Mouse (Mus musculus) liver, postnatal 0 days (tissue): ENCODE measurements around the gene Map4k4. TPM values are rescaled to one million over a fixed set of nuclear protein-coding genes. Genes with fewer than 3 reads are reported as not detected.

Experiments
- ATAC-seq: fragments of 200-750 bp; cut with Nextera tagmentation; 2 replicates; pipeline ENCODE4 v1.8.0; 2017; ENCODE audit warnings: mild to moderate bottlenecking, moderate library complexity
- DNase-seq: peaks from one replicate; pipeline ENCODE4 v3.0.0-alpha.2; 2016
- H3K27ac ChIP-seq: fragments of 300-500 bp; sonication (generic); 2 replicates; pipeline ENCODE4 v1.5.1; 2014; ENCODE audit warnings: antibody characterized with exemption, moderate library complexity, mild to moderate bottlenecking, low read depth
- H3K27me3 ChIP-seq: fragments of 300-500 bp; sonication (generic); 2 replicates; pipeline ENCODE4 v1.6.1; 2014; ENCODE audit warnings: low read length, control low read depth, mixed read lengths; ENCODE audit not compliant: insufficient read depth
- H3K36me3 ChIP-seq: fragments of 300-500 bp; sonication (generic); replicated peaks from 2 replicates; pipeline ENCODE4 v1.6.1; 2014; ENCODE audit warnings: mild to moderate bottlenecking, control low read depth, low read length, moderate library complexity, mixed read lengths; ENCODE audit not compliant: insufficient read depth
- H3K4me1 ChIP-seq: fragments of 300-500 bp; sonication (generic); 2 replicates; pipeline ENCODE4 v1.6.1; 2014; ENCODE audit warnings: antibody characterized with exemption, mild to moderate bottlenecking, control low read depth; ENCODE audit not compliant: insufficient read depth
- H3K4me2 ChIP-seq: fragments of 300-500 bp; sonication (generic); 2 replicates; pipeline ENCODE4 v1.6.1; 2014; ENCODE audit warnings: low read depth, mild to moderate bottlenecking, low read length, moderate library complexity, mixed read lengths
- H3K4me3 ChIP-seq: fragments of 300-500 bp; sonication (generic); 2 replicates; pipeline ENCODE4 v1.5.1; 2014; ENCODE audit warnings: low read depth, low read length
- H3K9ac ChIP-seq: fragments of 300-500 bp; sonication (generic); replicated peaks from 2 replicates; pipeline ENCODE4 v1.6.1; 2014; ENCODE audit warnings: mild to moderate bottlenecking, moderate library complexity
- H3K9me3 ChIP-seq: fragments of 300-500 bp; sonication (generic); 2 replicates; pipeline ENCODE4 v1.6.1; 2016; ENCODE audit warnings: mild to moderate bottlenecking, control low read depth, low read length, mixed read lengths
- CTCF ChIP-seq: sonication (generic); IDR thresholded peaks from 2 replicates; pipeline ENCODE4 v1.5.1; 2016; ENCODE audit warnings: antibody characterized with exemption, low read depth
- EP300 ChIP-seq: IDR thresholded peaks from 2 replicates; pipeline ENCODE4 v1.6.1; 2016; ENCODE audit warnings: antibody characterized with exemption, low read depth, mild to moderate bottlenecking
- WGBS: fragments of 180-500 bp; shearing (Covaris S2); extraction: QIAGEN DNeasy Blood & Tissue Kit; methylation state at CpG from one replicate; pipeline ENCODE4 v1.1.7; 2014; ENCODE audit not compliant: insufficient replicate concordance; 5-methylcytosine and 5-hydroxymethylcytosine counted together
- polyA plus RNA-seq: library from polyadenylated mRNA; unstranded; fragments of >200 nt; fragmentation: Nextera tagmentation; extraction: Ambion mirVana; gene quantifications from 2 replicates; pipeline ENCODE4 v1.2.1, GENCODE M21; 2015

Map4k4 gene
- polyA plus RNA-seq, 1 experiment from 2014 or later: 4.2 TPM

GRCm38 (mm10) chr1:39931055-39931454 lies 30.3 kb downstream of the Map4k4 start:
- no peak for ATAC-seq
- TF ChIP-seq EP300: no peak
- TF ChIP-seq CTCF: no peak
- Histone ChIP-seq H3K4me2 (no peak overlapping the region), H3K9ac (no peak overlapping the region), H3K27me3 (no peaks in the 10 kb centered on the region), H3K27ac (no peak overlapping the region), H3K4me1 (peaks cover 38% of the 10 kb centered on the region), H3K4me3 (no peak overlapping the region), H3K9me3 (no peaks in the 10 kb centered on the region), H3K36me3 (no peaks in the 10 kb centered on the region)
- WGBS: 65% methylated on average over 7 of the region's 7 CpGs
- DNase-seq: no peak

DNA sequence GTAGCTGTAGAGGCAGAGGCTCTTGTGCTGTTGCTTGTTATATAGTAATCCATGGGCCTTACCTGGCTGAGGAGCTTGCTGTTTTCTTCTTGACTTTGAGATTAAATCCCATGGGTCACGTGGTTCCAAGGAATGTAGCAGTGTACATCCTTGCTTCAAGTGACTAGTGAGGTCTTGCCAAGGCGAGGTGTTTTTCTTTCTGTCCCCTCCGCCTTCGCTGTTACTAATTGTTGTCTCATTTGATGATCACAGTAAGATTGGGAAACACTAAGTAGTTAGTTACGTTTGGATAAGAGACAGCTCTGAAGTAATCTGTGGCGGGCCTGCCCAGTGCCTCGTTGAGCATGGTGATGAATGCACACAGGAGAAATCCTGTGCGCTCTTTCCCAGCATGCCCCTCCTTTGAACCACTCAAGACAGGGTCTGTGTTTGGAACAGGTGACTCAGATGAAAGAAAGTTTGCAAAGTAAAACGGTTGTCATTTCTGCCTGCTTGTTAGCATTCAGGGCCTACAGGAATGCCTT lies 31.6 kb downstream of the Map4k4 start:
- H3K4me1 ChIP-seq: peaks cover 35% of the 10 kb centered on the region
- no peaks in the 10 kb centered on the region for H3K27me3 ChIP-seq
- no peaks in the 10 kb centered on the region for H3K9me3 ChIP-seq
- DNase-seq: no peak
- no peak overlapping the region for H3K4me2 ChIP-seq
- WGBS: 50% methylated on average over 9 of the region's 9 CpGs
- no peaks in the 10 kb centered on the region for H3K36me3 ChIP-seq
- H3K9ac ChIP-seq: no peak overlapping the region
- H3K27ac ChIP-seq: no peak overlapping the region
- H3K4me3 ChIP-seq: no peak overlapping the region
- TF ChIP-seq CTCF: no peak
- no peak for TF ChIP-seq EP300
- ATAC-seq: no peak

DNA sequence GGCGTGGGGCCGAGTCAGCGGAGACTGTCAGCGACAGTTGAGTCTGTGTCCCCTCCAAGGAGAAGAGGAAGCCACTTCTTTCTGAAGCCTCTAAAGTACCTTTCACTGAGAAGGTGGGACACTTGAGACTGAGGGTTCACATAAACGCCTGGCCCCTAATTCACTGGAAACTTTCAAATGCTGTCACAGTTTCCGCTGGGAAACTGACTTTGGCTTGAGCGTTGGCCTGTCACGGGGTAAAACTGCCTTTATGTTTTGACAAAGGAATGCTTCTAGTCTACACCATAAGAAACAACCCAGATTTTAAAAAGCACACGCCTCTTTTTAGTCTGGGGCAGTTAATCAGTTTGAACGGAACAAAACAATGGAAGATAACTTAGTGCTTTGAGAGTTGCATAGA lies 32.2 kb downstream of the Map4k4 start:
- H3K27ac ChIP-seq: no peak overlapping the region
- no peak overlapping the region for H3K4me3 ChIP-seq
- DNase-seq (no peak), ATAC-seq (no peak)
- no peak overlapping the region for H3K4me2 ChIP-seq
- no peaks in the 10 kb centered on the region for H3K9me3 ChIP-seq
- H3K27me3 ChIP-seq: no peaks in the 10 kb centered on the region
- H3K4me1 ChIP-seq: peaks cover 32% of the 10 kb centered on the region
- H3K9ac ChIP-seq: no peak overlapping the region
- TF ChIP-seq CTCF: no peak
- TF ChIP-seq EP300: no peak
- H3K36me3 ChIP-seq: no peaks in the 10 kb centered on the region
- 60% methylated on average over 10 of the region's 10 CpGs for WGBS

- H3K4me1 ChIP-seq: peaks cover 32% of the 10 kb centered on the region
- H3K27ac ChIP-seq: no peak overlapping the region
- no peak overlapping the region for H3K4me2 ChIP-seq
- H3K4me3 ChIP-seq: no peak overlapping the region
- DNase-seq (no peak), ATAC-seq (no peak)
- TF ChIP-seq EP300 (no peak), CTCF (no peak)
- H3K36me3 ChIP-seq: no peaks in the 10 kb centered on the region
- no peaks in the 10 kb centered on the region for H3K9me3 ChIP-seq
- WGBS: 56% methylated on average over 8 of the region's 8 CpGs
- no peak overlapping the region for H3K9ac ChIP-seq
- H3K27me3 ChIP-seq: no peaks in the 10 kb centered on the region
Measured at GRCm38 (mm10) chr1:39934954-39935353, 34.2 kb downstream of the Map4k4 start.

- peaks cover 34% of the 10 kb centered on the region for H3K4me1 ChIP-seq
- WGBS: 8% methylated on average over 5 of the region's 10 CpGs
- no peaks in the 10 kb centered on the region for H3K27me3 ChIP-seq
- H3K27ac ChIP-seq: no peak overlapping the region
- no peak for TF ChIP-seq CTCF
- TF ChIP-seq EP300: no peak
- peak overlapping the region; percentile 79 for H3K4me2 ChIP-seq
- ATAC-seq: no peak
- no peaks in the 10 kb centered on the region for H3K36me3 ChIP-seq
- no peak for DNase-seq
- peak overlapping the region; percentile 58 for H3K4me3 ChIP-seq
- H3K9ac ChIP-seq: peak overlapping the region; percentile 53
- no peaks in the 10 kb centered on the region for H3K9me3 ChIP-seq
Measured at GRCm38 (mm10) chr1:39935616-39936015, 34.9 kb downstream of the Map4k4 start.

- peak overlapping the region; percentile 79 for H3K4me2 ChIP-seq
- TF ChIP-seq CTCF (peak; percentile 99), EP300 (no peak)
- peak overlapping the region; percentile 58 for H3K4me3 ChIP-seq
- peak; percentile 91 for DNase-seq
- ATAC-seq: peak; percentile 99
- 0% methylated on average over 13 of the region's 13 CpGs for WGBS
- peaks cover 35% of the 10 kb centered on the region for H3K4me1 ChIP-seq
- H3K36me3 ChIP-seq: no peaks in the 10 kb centered on the region
- no peaks in the 10 kb centered on the region for H3K9me3 ChIP-seq
- no peaks in the 10 kb centered on the region for H3K27me3 ChIP-seq
- H3K27ac ChIP-seq: peak overlapping the region; percentile 67
- H3K9ac ChIP-seq: peak overlapping the region; percentile 14; the same call in 1 of the 2 replicates
Measured at GRCm38 (mm10) chr1:39936332-39936802, 35.7 kb downstream of the Map4k4 start.

- no peak overlapping the region for H3K9ac ChIP-seq
- no peaks in the 10 kb centered on the region for H3K9me3 ChIP-seq
- no peak for ATAC-seq
- TF ChIP-seq EP300 (no peak), CTCF (no peak)
- H3K27me3 ChIP-seq: no peaks in the 10 kb centered on the region
- no peak for DNase-seq
- H3K27ac ChIP-seq: no peak overlapping the region
- WGBS: 87% methylated on average over 2 of the region's 2 CpGs
- peaks cover 37% of the 10 kb centered on the region for H3K4me1 ChIP-seq
- no peaks in the 10 kb centered on the region for H3K36me3 ChIP-seq
- H3K4me3 ChIP-seq: no peak overlapping the region
- H3K4me2 ChIP-seq: no peak overlapping the region
Measured at GRCm38 (mm10) chr1:39936934-39937333, 36.2 kb downstream of the Map4k4 start.
